Mouse (Mus musculus): ENCODE data around the gene Gm20708. TPM values are rescaled to one million over a fixed set of nuclear protein-coding genes. Genes with fewer than 3 reads are reported as not detected.

Gm20708 gene
- polyA plus RNA-seq, 1 experiment = not detected

DNA sequence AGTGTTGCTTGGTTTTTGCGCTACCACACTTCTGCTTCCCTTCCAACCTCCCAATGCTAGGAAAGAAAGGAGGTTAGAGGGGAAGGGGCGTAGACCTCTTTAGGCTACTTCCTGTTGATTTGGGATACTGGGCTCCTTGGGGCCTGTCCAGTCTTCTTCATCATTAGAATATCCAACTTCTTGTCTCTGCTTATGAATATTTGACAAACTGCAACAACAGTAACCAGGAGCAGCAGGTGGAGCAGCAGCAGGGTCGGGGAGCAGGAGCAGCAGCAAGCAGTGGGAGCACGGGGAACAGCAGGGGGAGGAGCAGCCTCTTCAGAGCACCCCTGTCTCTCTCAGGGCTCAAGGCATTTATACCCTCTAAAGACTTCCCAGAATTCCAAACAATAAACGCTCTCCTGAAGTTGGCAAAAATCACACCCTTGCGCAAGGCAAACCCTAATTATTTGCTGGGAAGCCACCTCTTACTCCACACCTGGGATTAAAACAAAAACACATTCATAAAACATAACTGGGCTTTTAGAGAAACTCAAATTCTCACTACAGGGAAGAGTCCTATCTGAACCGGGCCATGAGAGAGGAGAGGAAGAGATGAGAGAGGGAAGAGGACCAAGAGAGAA, 38.2 kb downstream of the Gm20708 start:
- no peaks in the 10 kb centered on the region for H3K27me3 ChIP-seq (ENCODE audit: control insufficient read depth, insufficient read depth, low read length)
- TF ChIP-seq CTCF (IDR thresholded peaks at IDR 0.05; ENCODE audit: control insufficient read depth, insufficient read depth, insufficient replicate concordance, low read depth, low read length) (no peak), POLR2A (IDR thresholded peaks at IDR 0.05; ENCODE audit: control insufficient read depth, low read depth, low read length) (no peak)
- H3K4me1 ChIP-seq (ENCODE audit: control insufficient read depth, insufficient read depth, low read length) = peaks cover 14% of the 10 kb centered on the region
- no peaks in the 10 kb centered on the region; the same call in none of the 2 replicates for H3K36me3 ChIP-seq (ENCODE audit: control insufficient read depth, insufficient read depth, low read length)
- H3K4me3 ChIP-seq (ENCODE audit: control insufficient read depth, low read depth, low read length) = no peak overlapping the region
- H3K27ac ChIP-seq (ENCODE audit: control insufficient read depth, insufficient read depth, low read depth, low read length) = peak overlapping the region; percentile 88

DNA sequence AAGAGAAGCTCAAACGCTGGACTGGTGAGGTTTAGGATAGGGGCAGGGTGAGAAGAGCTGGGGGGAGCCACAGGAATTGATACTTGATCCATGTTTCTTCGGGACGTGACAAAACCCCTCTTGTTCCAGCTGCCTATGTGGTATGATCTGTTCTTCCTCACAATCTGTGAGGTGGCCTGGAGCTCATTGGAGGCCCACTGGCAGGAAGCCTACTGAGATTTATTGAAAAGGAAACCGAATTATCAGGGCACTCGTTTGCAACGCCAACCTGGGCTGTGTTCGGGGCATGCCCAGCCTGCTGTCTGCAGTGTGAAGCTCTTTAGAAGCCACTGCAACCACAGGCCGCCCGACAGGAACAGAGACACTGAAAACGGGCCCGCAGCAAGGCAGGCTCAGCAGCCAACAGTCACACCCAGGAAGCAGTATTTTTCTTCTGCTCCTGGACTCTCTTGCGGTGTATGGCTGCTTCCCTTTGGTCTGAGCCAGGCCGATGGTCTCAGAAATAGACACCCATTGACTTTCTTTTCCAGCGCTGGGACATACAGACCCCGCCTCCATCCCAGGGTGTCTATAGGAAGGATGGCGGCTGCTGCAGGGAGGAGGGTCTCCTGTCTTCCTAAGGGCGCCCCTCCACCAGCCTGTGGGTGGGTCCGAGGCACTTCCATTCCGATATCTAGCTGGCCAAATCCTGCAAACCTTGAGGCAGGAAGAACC, 39.0 kb downstream of the Gm20708 start:
- H3K4me1 ChIP-seq (ENCODE audit: control insufficient read depth, insufficient read depth, low read length) = peaks cover 14% of the 10 kb centered on the region
- H3K36me3 ChIP-seq (ENCODE audit: control insufficient read depth, insufficient read depth, low read length) = peaks cover 2% of the 10 kb centered on the region
- no peaks in the 10 kb centered on the region for H3K27me3 ChIP-seq (ENCODE audit: control insufficient read depth, insufficient read depth, low read length)
- no peak for TF ChIP-seq POLR2A (IDR thresholded peaks at IDR 0.05; ENCODE audit: control insufficient read depth, low read depth, low read length)
- no peak for TF ChIP-seq CTCF (IDR thresholded peaks at IDR 0.05; ENCODE audit: control insufficient read depth, insufficient read depth, insufficient replicate concordance, low read depth, low read length)
- peak overlapping the region; percentile 88 for H3K27ac ChIP-seq (ENCODE audit: control insufficient read depth, insufficient read depth, low read depth, low read length)
- H3K4me3 ChIP-seq (ENCODE audit: control insufficient read depth, low read depth, low read length) = peak overlapping the region; percentile 99

DNA sequence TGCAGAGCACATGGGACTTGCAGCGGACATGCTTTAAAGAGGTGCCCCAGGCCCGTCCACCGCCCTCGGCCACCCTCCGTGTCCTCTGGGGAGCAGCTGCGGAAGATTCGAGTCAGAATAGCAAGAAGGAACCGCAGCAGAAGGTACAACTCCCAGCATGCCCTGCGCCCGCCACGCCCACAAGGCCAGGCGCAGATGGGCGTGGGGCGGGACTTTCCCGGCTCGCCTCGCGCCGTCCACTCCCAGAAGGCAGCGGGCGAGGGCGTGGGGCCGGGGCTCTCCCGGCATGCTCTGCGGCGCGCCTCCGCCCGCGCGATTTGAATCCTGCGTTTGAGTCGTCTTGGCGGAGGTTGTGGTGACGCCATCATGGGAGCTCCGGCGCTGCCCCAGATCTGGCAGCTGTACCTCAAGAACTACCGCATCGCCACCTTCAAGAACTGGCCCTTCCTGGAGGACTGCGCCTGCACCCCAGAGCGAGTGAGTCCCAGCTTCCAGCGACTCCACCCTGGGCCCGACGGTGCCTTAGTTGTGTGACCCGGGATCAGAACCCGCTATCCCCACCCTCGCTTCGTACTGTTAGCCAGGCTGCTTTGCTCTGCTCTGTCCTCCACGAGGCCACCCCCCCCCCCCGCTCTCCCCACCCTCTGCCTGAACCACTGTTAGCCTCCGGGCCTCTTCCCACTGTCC, 39.7 kb downstream of the Gm20708 start, which contains the start of gene Birc5:
TSS of gene Birc5 (plus strand) at position 267 of the 687 bp plus-strand sequence.
- H3K36me3 ChIP-seq (ENCODE audit: control insufficient read depth, insufficient read depth, low read length) = peaks cover 5% of the 10 kb centered on the region
- H3K27ac ChIP-seq (ENCODE audit: control insufficient read depth, insufficient read depth, low read depth, low read length) = peak within 1 kb of the TSS; percentile 92
- no peak for TF ChIP-seq CTCF (IDR thresholded peaks at IDR 0.05; ENCODE audit: control insufficient read depth, insufficient read depth, insufficient replicate concordance, low read depth, low read length)
- peak; percentile 92 for TF ChIP-seq POLR2A (IDR thresholded peaks at IDR 0.05; ENCODE audit: control insufficient read depth, low read depth, low read length)
- no peaks in the 10 kb centered on the region for H3K27me3 ChIP-seq (ENCODE audit: control insufficient read depth, insufficient read depth, low read length)
- peak within 1 kb of the TSS; percentile 99 for H3K4me3 ChIP-seq (ENCODE audit: control insufficient read depth, low read depth, low read length)
- H3K4me1 ChIP-seq (ENCODE audit: control insufficient read depth, insufficient read depth, low read length) = peaks cover 14% of the 10 kb centered on the region

DNA sequence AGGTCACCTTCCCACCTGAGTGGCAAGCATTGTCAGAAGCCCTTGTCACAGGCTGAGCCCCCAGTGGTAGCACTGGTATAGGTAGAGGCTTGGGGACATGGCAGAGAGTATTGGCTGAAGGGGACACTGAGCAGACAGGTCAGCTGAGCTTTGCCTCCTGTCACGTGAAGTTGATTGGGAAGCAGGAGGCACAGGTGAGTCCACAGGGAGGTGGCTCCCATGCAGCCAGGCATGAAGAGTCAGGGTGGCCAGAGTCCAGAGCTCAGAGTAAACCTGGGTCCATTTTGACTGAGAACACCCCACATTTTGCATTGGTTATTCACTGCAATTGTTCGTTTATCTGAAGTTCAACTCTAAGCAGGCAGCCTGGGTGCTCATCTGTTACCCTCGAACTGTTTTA, 43.4 kb downstream of the Gm20708 start:
- H3K27me3 ChIP-seq (ENCODE audit: control insufficient read depth, insufficient read depth, low read length) = no peaks in the 10 kb centered on the region
- no peak overlapping the region for H3K4me3 ChIP-seq (ENCODE audit: control insufficient read depth, low read depth, low read length)
- no peak overlapping the region for H3K27ac ChIP-seq (ENCODE audit: control insufficient read depth, insufficient read depth, low read depth, low read length)
- H3K36me3 ChIP-seq (ENCODE audit: control insufficient read depth, insufficient read depth, low read length) = peaks cover 6% of the 10 kb centered on the region
- TF ChIP-seq POLR2A (IDR thresholded peaks at IDR 0.05; ENCODE audit: control insufficient read depth, low read depth, low read length) = no peak
- no peak for TF ChIP-seq CTCF (IDR thresholded peaks at IDR 0.05; ENCODE audit: control insufficient read depth, insufficient read depth, insufficient replicate concordance, low read depth, low read length)
- peaks cover 12% of the 10 kb centered on the region for H3K4me1 ChIP-seq (ENCODE audit: control insufficient read depth, insufficient read depth, low read length)

DNA sequence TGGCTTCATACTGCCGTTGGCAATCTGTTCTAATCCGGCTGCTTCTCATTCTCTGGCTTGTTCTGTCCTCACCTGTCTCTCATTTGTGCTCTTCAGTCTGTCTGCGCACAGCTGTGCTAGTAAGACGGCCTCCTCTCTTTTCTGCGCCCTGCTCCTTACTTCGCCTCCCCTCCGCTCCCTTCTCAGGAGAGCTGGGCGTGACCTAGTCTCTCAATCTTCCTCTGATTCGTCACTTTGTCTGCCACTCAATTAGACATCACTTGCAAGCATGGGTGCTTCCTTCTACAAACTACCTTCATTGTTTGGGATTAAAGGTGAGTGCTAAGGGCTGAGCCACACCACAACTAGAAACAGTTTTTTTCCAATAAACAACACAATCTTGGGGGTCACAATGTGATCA, 44.8 kb downstream of the Gm20708 start:
- Histone ChIP-seq H3K4me3 (ENCODE audit: control insufficient read depth, low read depth, low read length) (no peak overlapping the region), H3K27ac (ENCODE audit: control insufficient read depth, insufficient read depth, low read depth, low read length) (no peak overlapping the region), H3K4me1 (ENCODE audit: control insufficient read depth, insufficient read depth, low read length) (peaks cover 3% of the 10 kb centered on the region; the same call in 1 of the 2 replicates), H3K27me3 (ENCODE audit: control insufficient read depth, insufficient read depth, low read length) (no peaks in the 10 kb centered on the region), H3K36me3 (ENCODE audit: control insufficient read depth, insufficient read depth, low read length) (peaks cover 6% of the 10 kb centered on the region)
- TF ChIP-seq POLR2A (IDR thresholded peaks at IDR 0.05; ENCODE audit: control insufficient read depth, low read depth, low read length) = no peak
- no peak for TF ChIP-seq CTCF (IDR thresholded peaks at IDR 0.05; ENCODE audit: control insufficient read depth, insufficient read depth, insufficient replicate concordance, low read depth, low read length)

DNA sequence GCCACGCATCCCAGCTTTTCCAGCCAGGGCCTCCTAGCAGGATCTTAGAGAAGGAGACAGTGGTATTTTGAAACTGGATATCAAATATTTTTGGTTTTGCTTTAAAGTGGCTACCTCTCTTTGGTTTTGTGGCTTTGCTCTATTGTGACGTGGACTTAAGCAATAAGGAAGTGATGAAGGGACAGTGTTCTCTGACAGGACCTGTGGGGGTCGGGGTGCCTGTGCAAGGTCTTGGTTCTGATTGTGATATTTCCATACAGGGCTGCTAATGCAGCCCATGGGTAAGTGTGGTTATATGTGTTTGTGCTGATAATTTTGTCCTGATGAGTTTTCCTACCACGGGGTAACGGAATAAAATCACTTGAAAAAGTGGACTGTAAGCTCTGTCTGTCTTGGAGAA, 45.9 kb downstream of the Gm20708 start:
- H3K27ac ChIP-seq (ENCODE audit: control insufficient read depth, insufficient read depth, low read depth, low read length) = no peak overlapping the region
- no peaks in the 10 kb centered on the region for H3K27me3 ChIP-seq (ENCODE audit: control insufficient read depth, insufficient read depth, low read length)
- H3K36me3 ChIP-seq (ENCODE audit: control insufficient read depth, insufficient read depth, low read length) = peaks cover 6% of the 10 kb centered on the region
- TF ChIP-seq CTCF (IDR thresholded peaks at IDR 0.05; ENCODE audit: control insufficient read depth, insufficient read depth, insufficient replicate concordance, low read depth, low read length) (no peak), POLR2A (IDR thresholded peaks at IDR 0.05; ENCODE audit: control insufficient read depth, low read depth, low read length) (no peak)
- H3K4me3 ChIP-seq (ENCODE audit: control insufficient read depth, low read depth, low read length) = no peak overlapping the region
- no peaks in the 10 kb centered on the region; the same call in 1 of the 2 replicates for H3K4me1 ChIP-seq (ENCODE audit: control insufficient read depth, insufficient read depth, low read length)

DNA sequence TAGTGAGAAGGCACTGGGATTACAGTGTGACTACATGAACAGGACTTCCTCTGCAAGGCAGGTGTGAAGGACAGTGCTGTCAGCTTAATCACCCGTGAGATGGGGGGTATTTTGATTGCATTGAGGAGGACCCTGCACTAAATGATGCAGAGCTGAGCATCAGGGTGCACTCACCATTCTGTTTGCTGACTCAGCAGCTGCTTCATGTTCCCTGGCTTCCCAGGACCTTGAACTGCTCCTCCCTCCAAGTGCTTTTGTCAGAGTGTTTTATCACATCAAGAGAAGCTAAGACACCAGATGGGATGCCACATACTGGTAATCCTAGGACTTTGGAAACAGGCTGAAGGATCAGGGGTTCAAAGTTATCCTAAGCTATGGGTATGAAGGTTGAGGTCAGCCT, 46.5 kb downstream of the Gm20708 start:
- no peak for TF ChIP-seq CTCF (IDR thresholded peaks at IDR 0.05; ENCODE audit: control insufficient read depth, insufficient read depth, insufficient replicate concordance, low read depth, low read length)
- no peak for TF ChIP-seq POLR2A (IDR thresholded peaks at IDR 0.05; ENCODE audit: control insufficient read depth, low read depth, low read length)
- H3K4me3 ChIP-seq (ENCODE audit: control insufficient read depth, low read depth, low read length) = no peak overlapping the region
- no peaks in the 10 kb centered on the region for H3K27me3 ChIP-seq (ENCODE audit: control insufficient read depth, insufficient read depth, low read length)
- H3K4me1 ChIP-seq (ENCODE audit: control insufficient read depth, insufficient read depth, low read length) = no peaks in the 10 kb centered on the region
- H3K27ac ChIP-seq (ENCODE audit: control insufficient read depth, insufficient read depth, low read depth, low read length) = no peak overlapping the region
- H3K36me3 ChIP-seq (ENCODE audit: control insufficient read depth, insufficient read depth, low read length) = peaks cover 6% of the 10 kb centered on the region
